In the genomic region with DNA sequence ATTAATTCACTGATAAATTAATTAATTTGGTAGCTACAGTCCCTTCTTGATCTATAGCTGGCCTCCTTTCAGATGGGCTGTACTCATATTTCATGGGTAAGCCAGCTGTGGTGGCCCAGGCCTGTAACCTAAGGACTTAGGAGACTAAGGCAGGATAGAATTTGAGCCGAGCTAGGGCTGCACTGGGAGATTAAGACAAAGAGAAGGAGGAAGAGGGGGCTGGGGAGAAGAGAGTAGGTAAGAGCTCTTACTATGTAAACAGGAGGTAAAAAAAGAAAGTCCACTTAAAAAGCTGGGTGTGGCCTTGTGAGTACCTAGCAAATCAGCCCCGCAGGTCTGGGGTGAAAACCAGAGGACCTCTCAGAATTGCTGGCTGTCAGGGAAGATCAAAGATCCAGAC, we compare ENCODE assay signal across 13 mouse cellular contexts. TPM values are rescaled to one million over a fixed set of nuclear protein-coding genes. Genes with fewer than 3 reads are reported as not detected.
DNase-seq lines count a peak whose midpoint lies in the region; ATAC-seq lines count a peak whose summit lies in the region.
"Had no signal": no experiment of that assay in that cellular context is flagged by ENCODE, and none has a peak within 500 bp of the region (broad histone marks: within the 10 kb centered on the region; RNA-seq: fewer than 3 reads in every experiment).

No protein-coding gene starts in this region.

- H3K4me1 ChIP-seq in kidney, embryonic 15.5 days: peaks cover 35% of the 10 kb centered on the region
- H3K4me1 ChIP-seq in limb, embryonic 11.5 days (ENCODE audit: control insufficient read depth, insufficient read depth, low read length): peaks cover 2% of the 10 kb centered on the region; the same call in 1 of the 2 replicates
- no peaks in the 10 kb centered on the region for H3K4me1 ChIP-seq in forebrain, embryonic 15.5 days
- H3K4me1 ChIP-seq: midbrain, embryonic 15.5 days; neural tube, embryonic 13.5 days had no signal

- H3K4me3 ChIP-seq in kidney, embryonic 15.5 days (replicated peaks): no peak overlapping the region
- no peak overlapping the region for H3K4me3 ChIP-seq in limb, embryonic 11.5 days (ENCODE audit: low read depth, low read length)
- no peak overlapping the region for H3K4me3 ChIP-seq in forebrain, embryonic 15.5 days
- H3K4me3 ChIP-seq: erythroblast, embryonic 14.5 days; midbrain, embryonic 15.5 days; neural tube, embryonic 13.5 days had no signal

- H3K4me2 ChIP-seq in kidney, embryonic 15.5 days: no peak overlapping the region
- H3K4me2 ChIP-seq in limb, embryonic 11.5 days (ENCODE audit: low read depth, severe bottlenecking): no peak overlapping the region
- H3K4me2 ChIP-seq in forebrain, embryonic 15.5 days (replicated peaks): no peak overlapping the region
- H3K4me2 ChIP-seq: midbrain, embryonic 15.5 days; neural tube, embryonic 13.5 days had no signal

- no peak for DNase-seq in kidney, postnatal 10 days
- DNase-seq in A20 (ENCODE audit: low read depth, low spot score) (peak; percentile 67), ES-CJ7 (ENCODE audit: low read depth, low spot score) (peak; percentile 46)
- no peak for DNase-seq in limb, embryonic 11.5 days (ENCODE audit: low spot score)
- no peak for DNase-seq in layer of hippocampus, adult 8-10 months (ENCODE audit: low spot score in 2 of 2)
- DNase-seq: cerebellum, adult 9-11 months; heart, adult 18-20 months had no signal

- peak; percentile 68 for ATAC-seq in kidney, embryonic 15.5 days (replicated peaks; ENCODE audit: low FRiP score)
- ATAC-seq in limb, embryonic 11.5 days (ENCODE audit: insufficient number of reproducible peaks, low FRiP score, low TSS enrichment, low read depth): peak; percentile 60; the same call in 1 of the 2 replicates
- no peak for ATAC-seq in forebrain, embryonic 15.5 days (replicated peaks)
- ATAC-seq: hindbrain, postnatal 0 days; midbrain, embryonic 15.5 days had no signal

- H3K9me3 ChIP-seq in kidney, embryonic 15.5 days (replicated peaks): no peaks in the 10 kb centered on the region
- H3K9me3 ChIP-seq in limb, embryonic 11.5 days (ENCODE audit: control insufficient read depth, low read length): no peaks in the 10 kb centered on the region
- no peaks in the 10 kb centered on the region for H3K9me3 ChIP-seq in forebrain, embryonic 15.5 days
- H3K9me3 ChIP-seq: midbrain, embryonic 15.5 days; neural tube, embryonic 13.5 days had no signal

- no peaks in the 10 kb centered on the region for H3K27me3 ChIP-seq in kidney, embryonic 15.5 days
- H3K27me3 ChIP-seq in limb, embryonic 11.5 days (ENCODE audit: control insufficient read depth, insufficient read depth, low read length): no peaks in the 10 kb centered on the region
- no peaks in the 10 kb centered on the region for H3K27me3 ChIP-seq in forebrain, embryonic 15.5 days
- H3K27me3 ChIP-seq: midbrain, embryonic 15.5 days; neural tube, embryonic 13.5 days had no signal

- no peaks in the 10 kb centered on the region for H3K36me3 ChIP-seq in kidney, embryonic 15.5 days
- H3K36me3 ChIP-seq in limb, embryonic 11.5 days (ENCODE audit: control insufficient read depth, insufficient read depth, low read length): no peaks in the 10 kb centered on the region
- H3K36me3 ChIP-seq in forebrain, embryonic 15.5 days: no peaks in the 10 kb centered on the region
- H3K36me3 ChIP-seq: midbrain, embryonic 15.5 days; neural tube, embryonic 13.5 days had no signal

- H3K27ac ChIP-seq in kidney, embryonic 15.5 days: peak overlapping the region; percentile 56
- H3K27ac ChIP-seq in limb, embryonic 11.5 days (replicated peaks; ENCODE audit: low read depth, low read length): no peak overlapping the region; the same call in 1 of the 2 replicates
- H3K27ac ChIP-seq in forebrain, embryonic 15.5 days (replicated peaks): no peak overlapping the region
- H3K27ac ChIP-seq: hindbrain, postnatal 0 days; midbrain, embryonic 15.5 days; neural tube, embryonic 13.5 days had no signal

- H3K9ac ChIP-seq in kidney, embryonic 15.5 days: no peak overlapping the region
- no peak overlapping the region for H3K9ac ChIP-seq in limb, embryonic 11.5 days (ENCODE audit: low read length)
- H3K9ac ChIP-seq in forebrain, embryonic 15.5 days (replicated peaks): no peak overlapping the region
- H3K9ac ChIP-seq: midbrain, embryonic 15.5 days; neural tube, embryonic 13.5 days had no signal

- 17% methylated on average over 2 of the region's 2 CpGs for WGBS in kidney, embryonic 15.5 days
- 13% methylated on average over 2 of the region's 2 CpGs for WGBS in limb, embryonic 11.5 days
- 49% methylated on average over 2 of the region's 2 CpGs for WGBS in forebrain, embryonic 15.5 days

RNA-seq across cellular contexts. Expression of a gene that starts 9.3 kb away (rescaled TPM):
- 196 and 197 TPM in 2 replicates for polyA plus RNA-seq in kidney, embryonic 15.5 days (2015; fragmentation: Nextera tagmentation; extraction: Ambion mirVana)
- 211 and 222 TPM in 2 replicates for polyA plus RNA-seq in limb, embryonic 11.5 days (2014; fragmentation: Nextera tagmentation; extraction: Ambion mirVana)
- 179 and 182 TPM in 2 replicates for polyA plus RNA-seq in forebrain, embryonic 15.5 days (2015; fragmentation: Nextera tagmentation; extraction: Ambion mirVana)
- total RNA-seq in layer of hippocampus, adult 8-10 months (2022): 100 to 1,000 TPM; 200 to 239 (median 224) TPM

Comparison
In these comparisons a context has a peak if more than half of its experiments do, and no peak if none do; other contexts are left out.
1. DNase-seq: peak in A20 (single experiment) and ES-CJ7 (single experiment); none in kidney, postnatal 10 days (single experiment), limb, embryonic 11.5 days (single experiment) and layer of hippocampus, adult 8-10 months (0 of 2).